Mouse (Mus musculus) embryonic facial prominence, embryonic 15.5 days (tissue): ENCODE data around the gene Serf2. TPM values are rescaled to one million over a fixed set of nuclear protein-coding genes. Genes with fewer than 3 reads are reported as not detected.
A peak's percentile ranks its signal among the peaks of the same experiment; 100 is the strongest.

Experiments used
- ATAC-seq: fragments of 200-750 bp; cut with Nextera tagmentation; 2 replicates; pipeline ENCODE4 v1.8.0; 2017; ENCODE audit warnings: low read depth, moderate TSS enrichment; ENCODE audit not compliant: insufficient number of reproducible peaks, low FRiP score, low TSS enrichment
- H3K27ac ChIP-seq: fragments of 300-500 bp; sonication (generic); replicated peaks from 2 replicates; pipeline ENCODE4 v1.5.1; 2015; ENCODE audit warnings: mild to moderate bottlenecking, inconsistent platforms
- H3K27me3 ChIP-seq: fragments of 300-500 bp; sonication (generic); 2 replicates; pipeline ENCODE4 v1.6.1; 2015; ENCODE audit warnings: inconsistent platforms
- H3K36me3 ChIP-seq: fragments of 300-500 bp; sonication (generic); 2 replicates; pipeline ENCODE4 v1.6.1; 2015; ENCODE audit warnings: mild to moderate bottlenecking, inconsistent platforms
- H3K4me1 ChIP-seq: fragments of 300-500 bp; sonication (generic); 2 replicates; pipeline ENCODE4 v1.6.1; 2015; ENCODE audit warnings: inconsistent platforms
- H3K4me2 ChIP-seq: fragments of 300-500 bp; sonication (generic); replicated peaks from 2 replicates; pipeline ENCODE4 v1.6.1; 2015; ENCODE audit warnings: mild to moderate bottlenecking, inconsistent platforms
- H3K4me3 ChIP-seq: fragments of 300-500 bp; sonication (generic); replicated peaks from 2 replicates; pipeline ENCODE4 v1.5.1; 2015; ENCODE audit warnings: mild to moderate bottlenecking, inconsistent platforms
- H3K9ac ChIP-seq: fragments of 300-500 bp; sonication (generic); 2 replicates; pipeline ENCODE4 v1.6.1; 2015; ENCODE audit warnings: inconsistent platforms
- H3K9me3 ChIP-seq: fragments of 300-500 bp; sonication (generic); replicated peaks from 2 replicates; pipeline ENCODE4 v1.6.1; 2016; ENCODE audit warnings: inconsistent platforms
- whole genome bisulfite sequencing: fragments of 180-500 bp; shearing (Covaris S2); methylation state at CpG from one replicate; pipeline ENCODE4 v1.1.7; 2015; 5-methylcytosine and 5-hydroxymethylcytosine counted together
- polyA plus RNA-seq: library from polyadenylated mRNA; unstranded; fragments of >200 nt; fragmentation: Nextera tagmentation; extraction: Ambion mirVana; gene quantifications from 2 replicates; pipeline ENCODE4 v1.2.1, GENCODE M21; 2015

The Serf2 gene
- polyA plus RNA-seq, result 510 and 538 TPM in 2 replicates

- Histone ChIP-seq H3K4me2 (peak within 1 kb of the TSS; percentile 82), H3K4me1 (peaks cover 32% of the 10 kb centered on the region), H3K9ac (peak within 1 kb of the TSS; percentile 99), H3K36me3 (peaks cover 26% of the 10 kb centered on the region), H3K9me3 (no peaks in the 10 kb centered on the region), H3K27ac (peak within 1 kb of the TSS; percentile 98), H3K4me3 (peak within 1 kb of the TSS; percentile 99), H3K27me3 (no peaks in the 10 kb centered on the region)
- ATAC-seq, result peak; percentile 99
- under 1% methylated on average over 64 of the region's 74 CpGs for WGBS
Observed at GRCm38 (mm10) chr2:121448739-121449535, at the start of gene Serf2. TSS of gene Serf2 (plus strand) at chr2:121449195.

DNA sequence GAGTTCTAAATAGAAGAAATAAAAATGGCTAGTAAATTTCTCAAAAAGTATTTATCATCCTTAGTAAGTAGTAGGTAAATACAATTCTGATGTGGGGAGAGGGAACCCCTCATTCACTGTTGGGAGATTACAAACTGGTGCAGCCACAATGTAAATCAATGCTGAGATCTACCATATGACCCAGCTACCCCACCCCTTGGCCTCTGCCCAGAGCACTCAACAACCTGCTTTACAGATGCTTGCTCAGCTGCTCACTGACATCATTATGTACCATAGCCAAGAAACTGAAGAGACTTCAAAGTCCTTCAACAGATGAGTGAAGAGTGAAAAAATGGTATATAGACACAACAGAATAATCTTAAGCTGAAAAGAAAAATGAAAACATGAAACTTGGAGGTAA, 45.7 kb upstream of the Serf2 start:
- no peaks in the 10 kb centered on the region for H3K9me3 ChIP-seq
- no peak overlapping the region for H3K27ac ChIP-seq
- no peaks in the 10 kb centered on the region for H3K4me1 ChIP-seq
- H3K9ac ChIP-seq, result no peak overlapping the region
- no peaks in the 10 kb centered on the region for H3K27me3 ChIP-seq
- no peak overlapping the region for H3K4me2 ChIP-seq
- no peak for ATAC-seq
- H3K4me3 ChIP-seq, result no peak overlapping the region
- H3K36me3 ChIP-seq, result no peaks in the 10 kb centered on the region

GRCm38 (mm10) chr2:121408160-121408559, 40.8 kb upstream of the Serf2 start:
- 32% methylated on average over 4 of the region's 4 CpGs for WGBS
- no peaks in the 10 kb centered on the region for H3K36me3 ChIP-seq
- no peak overlapping the region for H3K9ac ChIP-seq
- no peak overlapping the region for H3K27ac ChIP-seq
- no peaks in the 10 kb centered on the region for H3K27me3 ChIP-seq
- H3K9me3 ChIP-seq, result no peaks in the 10 kb centered on the region
- H3K4me2 ChIP-seq, result no peak overlapping the region
- no peak for ATAC-seq
- H3K4me1 ChIP-seq, result peaks cover 6% of the 10 kb centered on the region; the same call in 1 of the 2 replicates
- H3K4me3 ChIP-seq, result no peak overlapping the region

GRCm38 (mm10) chr2:121412843-121413386, 36.1 kb upstream of the Serf2 start:
- H3K27me3 ChIP-seq, result no peaks in the 10 kb centered on the region
- H3K4me1 ChIP-seq, result peaks cover 31% of the 10 kb centered on the region
- H3K9me3 ChIP-seq, result no peaks in the 10 kb centered on the region
- peak overlapping the region; percentile 95 for H3K27ac ChIP-seq
- peak overlapping the region; percentile 87 for H3K9ac ChIP-seq
- H3K4me2 ChIP-seq, result peak overlapping the region; percentile 66
- H3K36me3 ChIP-seq, result peaks cover 10% of the 10 kb centered on the region; the same call in 1 of the 2 replicates
- WGBS, result 4% methylated on average over 4 of the region's 4 CpGs
- no peak for ATAC-seq
- peak overlapping the region; percentile 82 for H3K4me3 ChIP-seq

GRCm38 (mm10) chr2:121413387-121414042, 35.5 kb upstream of the Serf2 start, which contains the start of the genes Pdia3 and Catsper2:
TSS of gene Pdia3 (plus strand) at chr2:121413775.
TSS of gene Catsper2 (minus strand) at chr2:121413792.
- peak within 1 kb of the TSS; percentile 66 for H3K4me2 ChIP-seq
- peak within 1 kb of the TSS; percentile 87 for H3K9ac ChIP-seq
- ATAC-seq, result peak; percentile 100
- peaks cover 31% of the 10 kb centered on the region for H3K4me1 ChIP-seq
- peak within 1 kb of the TSS; percentile 95 for H3K27ac ChIP-seq
- WGBS, result under 1% methylated on average over 68 of the region's 68 CpGs
- peak within 1 kb of the TSS; percentile 82 for H3K4me3 ChIP-seq
- no peaks in the 10 kb centered on the region for H3K9me3 ChIP-seq
- peaks cover 13% of the 10 kb centered on the region; the same call in 1 of the 2 replicates for H3K36me3 ChIP-seq
- no peaks in the 10 kb centered on the region for H3K27me3 ChIP-seq

GRCm38 (mm10) chr2:121414139-121414685, 34.8 kb upstream of the Serf2 start:
- peak overlapping the region; percentile 82 for H3K4me3 ChIP-seq
- whole genome bisulfite sequencing, result under 1% methylated on average over 32 of the region's 32 CpGs
- H3K9me3 ChIP-seq, result no peaks in the 10 kb centered on the region
- H3K4me2 ChIP-seq, result peak overlapping the region; percentile 66
- H3K4me1 ChIP-seq, result peaks cover 31% of the 10 kb centered on the region
- no peaks in the 10 kb centered on the region for H3K27me3 ChIP-seq
- ATAC-seq, result peak; percentile 51; the same call in 1 of the 2 replicates
- peak overlapping the region; percentile 87 for H3K9ac ChIP-seq
- peaks cover 19% of the 10 kb centered on the region for H3K36me3 ChIP-seq
- H3K27ac ChIP-seq, result peak overlapping the region; percentile 95

- Histone ChIP-seq H3K9me3 (no peaks in the 10 kb centered on the region), H3K4me1 (peaks cover 31% of the 10 kb centered on the region), H3K27me3 (no peaks in the 10 kb centered on the region), H3K4me2 (peak overlapping the region; percentile 66), H3K4me3 (peak overlapping the region; percentile 82), H3K27ac (no peak overlapping the region), H3K36me3 (peaks cover 24% of the 10 kb centered on the region), H3K9ac (peak overlapping the region; percentile 87; the same call in 1 of the 2 replicates)
- no peak for ATAC-seq
- 48% methylated on average over 3 of the region's 3 CpGs for WGBS
Observed at GRCm38 (mm10) chr2:121415103-121415502, 33.9 kb upstream of the Serf2 start.

DNA sequence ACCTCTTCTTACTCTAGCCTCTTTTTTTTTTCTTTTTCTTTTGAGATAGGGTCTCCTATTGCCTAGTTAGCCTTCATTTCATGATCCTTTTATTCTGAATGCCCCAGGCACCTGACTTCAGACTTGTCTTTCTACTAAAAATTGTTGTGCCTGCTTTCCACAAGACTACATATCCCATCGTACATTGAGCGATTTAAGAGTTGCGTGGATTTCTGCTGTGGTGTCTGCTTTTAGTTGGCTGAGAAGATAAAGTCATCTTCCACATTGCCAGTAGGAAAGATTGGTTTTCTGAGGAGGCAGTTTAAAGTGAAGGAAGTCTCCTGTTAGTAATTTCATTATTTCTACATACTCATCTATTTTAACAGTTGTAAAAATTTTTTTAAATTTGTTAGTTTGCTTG, 33.4 kb upstream of the Serf2 start:
- Histone ChIP-seq H3K4me3 (peak overlapping the region; percentile 82), H3K9ac (peak overlapping the region; percentile 87; the same call in 1 of the 2 replicates), H3K9me3 (no peaks in the 10 kb centered on the region), H3K36me3 (peaks cover 26% of the 10 kb centered on the region), H3K27ac (no peak overlapping the region), H3K27me3 (no peaks in the 10 kb centered on the region), H3K4me2 (peak overlapping the region; percentile 66), H3K4me1 (peaks cover 31% of the 10 kb centered on the region)
- 63% methylated on average over 3 of the region's 3 CpGs for WGBS
- ATAC-seq, result no peak

DNA sequence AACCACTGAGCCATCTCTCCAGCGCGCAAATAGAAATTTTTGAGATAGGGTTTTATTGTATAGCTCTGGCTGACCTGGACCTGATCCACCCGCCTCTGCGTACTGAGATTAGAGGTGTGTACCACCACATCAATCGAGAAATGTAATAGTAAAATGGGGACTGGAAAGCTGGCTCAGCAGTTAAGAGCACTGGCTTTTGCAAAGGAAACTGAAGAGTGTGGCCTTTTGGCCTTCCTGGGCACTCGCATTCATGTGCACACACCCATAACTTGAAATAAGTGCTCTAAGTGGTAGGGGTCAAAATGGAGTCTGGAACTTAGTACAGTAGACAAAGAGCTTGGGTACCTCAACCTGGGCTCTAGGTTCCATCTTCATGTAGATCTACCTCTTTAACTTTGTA, 32.6 kb upstream of the Serf2 start:
- Histone ChIP-seq H3K4me1 (peaks cover 31% of the 10 kb centered on the region), H3K27me3 (no peaks in the 10 kb centered on the region), H3K36me3 (peaks cover 32% of the 10 kb centered on the region), H3K4me2 (no peak overlapping the region), H3K9ac (no peak overlapping the region), H3K4me3 (no peak overlapping the region), H3K9me3 (no peaks in the 10 kb centered on the region), H3K27ac (no peak overlapping the region)
- ATAC-seq, result no peak
- WGBS, result 89% methylated on average over 6 of the region's 6 CpGs

DNA sequence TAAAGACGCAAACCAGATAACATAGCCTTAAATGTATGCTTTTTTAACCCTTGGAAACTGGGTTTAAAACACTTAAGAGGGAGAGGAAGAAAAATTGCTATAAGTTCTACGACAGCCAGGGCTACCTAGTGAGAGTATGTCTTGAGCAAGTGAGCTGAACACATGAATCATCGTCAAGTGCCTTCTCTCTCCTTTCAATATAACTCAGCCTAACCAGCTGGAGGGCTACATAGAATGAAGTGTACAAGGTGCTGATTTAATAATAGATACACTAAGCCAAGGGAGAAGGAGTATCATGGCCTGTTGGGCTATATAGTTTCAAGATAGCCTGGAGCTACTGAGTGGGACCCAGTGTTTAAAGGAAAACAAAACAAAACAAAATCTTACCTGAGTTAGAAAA, 30.5 kb upstream of the Serf2 start:
- Histone ChIP-seq H3K36me3 (peaks cover 51% of the 10 kb centered on the region), H3K4me3 (no peak overlapping the region)

DNA sequence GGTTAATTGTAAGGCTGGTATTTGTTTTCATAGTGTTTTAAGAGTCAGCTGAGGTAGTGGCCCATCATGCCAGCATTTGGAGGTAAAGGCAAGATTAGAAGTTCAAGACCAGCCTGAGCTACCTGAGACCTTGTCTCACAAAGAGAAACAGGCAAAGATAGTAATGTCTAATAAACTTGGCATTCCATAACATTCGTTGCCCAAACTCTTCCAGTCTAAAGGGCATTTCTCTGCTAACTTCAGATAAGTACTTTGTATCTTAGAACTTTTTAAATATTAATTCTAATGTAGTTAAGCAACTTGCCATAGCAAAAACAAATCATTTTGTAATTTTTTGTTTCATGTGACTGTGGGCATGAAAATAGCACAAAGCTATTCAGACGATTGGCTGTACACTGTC, 25.8 kb upstream of the Serf2 start:
- no peak overlapping the region for H3K27ac ChIP-seq
- 90% methylated on average over 2 of the region's 2 CpGs for WGBS
- no peak overlapping the region for H3K4me3 ChIP-seq
- H3K27me3 ChIP-seq, result no peaks in the 10 kb centered on the region
- no peaks in the 10 kb centered on the region for H3K4me1 ChIP-seq
- H3K4me2 ChIP-seq, result no peak overlapping the region
- H3K9ac ChIP-seq, result no peak overlapping the region
- ATAC-seq, result no peak
- peaks cover 74% of the 10 kb centered on the region for H3K36me3 ChIP-seq
- no peaks in the 10 kb centered on the region for H3K9me3 ChIP-seq

More for the DNA sequence above, 30.5 kb upstream of the Serf2 start:
- H3K4me2 ChIP-seq, result no peak overlapping the region
- peaks cover 25% of the 10 kb centered on the region for H3K4me1 ChIP-seq
- no peak overlapping the region for H3K9ac ChIP-seq
- WGBS, result 84% methylated on average over 3 of the region's 3 CpGs
- H3K27ac ChIP-seq, result no peak overlapping the region
- no peak for ATAC-seq
- H3K9me3 ChIP-seq, result no peaks in the 10 kb centered on the region
- H3K27me3 ChIP-seq, result no peaks in the 10 kb centered on the region
